Mouse (Mus musculus): ENCODE results near the gene Gdf9.
A peak's percentile ranks its signal among the peaks of the same experiment; 100 is the strongest.
"Not testable (repeated sequence)": the region's sequence is repeated elsewhere in the genome, so short reads cannot be mapped to it uniquely, and the experiment has no call there.

Gene Gdf9

GRCm38 (mm10) chr11:53430670-53431346, at the start of gene Gdf9, which contains the start of gene Uqcrq:
Gdf9 (plus strand) TSS chr11:53431023.
Uqcrq (minus strand) TSS chr11:53430831.
- DNase-seq (ENCODE audit: low read depth, low spot score): peak; percentile 100

- DNase-seq (ENCODE audit: low read depth, low spot score): no peak
Measured at GRCm38 (mm10) chr11:53383758-53384428, 46.9 kb upstream of the Gdf9 start.

GRCm38 (mm10) chr11:53393856-53394255, 37.0 kb upstream of the Gdf9 start:
- DNase-seq (ENCODE audit: low read depth, low spot score): no peak

GRCm38 (mm10) chr11:53403638-53404037, 27.2 kb upstream of the Gdf9 start:
- DNase-seq (ENCODE audit: low read depth, low spot score): no peak

- DNase-seq (ENCODE audit: low read depth, low spot score): no peak
Measured at GRCm38 (mm10) chr11:53411738-53412137, 19.1 kb upstream of the Gdf9 start.

- DNase-seq (ENCODE audit: low read depth, low spot score): no peak
Measured at GRCm38 (mm10) chr11:53413871-53414270, 17.0 kb upstream of the Gdf9 start.

- DNase-seq (ENCODE audit: low read depth, low spot score): no peak
Measured at GRCm38 (mm10) chr11:53418048-53418447, 12.8 kb upstream of the Gdf9 start.

- no peak for DNase-seq (ENCODE audit: low read depth, low spot score)
Measured at GRCm38 (mm10) chr11:53423036-53423435, 7.8 kb upstream of the Gdf9 start, which contains the start of gene Leap2. Leap2 (minus strand) TSS chr11:53423170.

GRCm38 (mm10) chr11:53424826-53425225, 6.0 kb upstream of the Gdf9 start:
- DNase-seq (ENCODE audit: low read depth, low spot score): no peak

- no peak for DNase-seq (ENCODE audit: low read depth, low spot score)
Measured at GRCm38 (mm10) chr11:53425251-53425650, 5.6 kb upstream of the Gdf9 start.

GRCm38 (mm10) chr11:53425711-53426255, 5.0 kb upstream of the Gdf9 start:
- DNase-seq (ENCODE audit: low read depth, low spot score): no peak

GRCm38 (mm10) chr11:53426914-53427313, 3.9 kb upstream of the Gdf9 start:
- DNase-seq (ENCODE audit: low read depth, low spot score): not testable (repeated sequence)

- DNase-seq (ENCODE audit: low read depth, low spot score): no peak
Measured at GRCm38 (mm10) chr11:53427993-53428715, 2.7 kb upstream of the Gdf9 start.

GRCm38 (mm10) chr11:53428716-53429057, 2.1 kb upstream of the Gdf9 start:
- DNase-seq (ENCODE audit: low read depth, low spot score): no peak

GRCm38 (mm10) chr11:53429182-53429581, 1.6 kb upstream of the Gdf9 start:
- no peak for DNase-seq (ENCODE audit: low read depth, low spot score)

GRCm38 (mm10) chr11:53430300-53430669, 538 bp upstream of the Gdf9 start:
- DNase-seq (ENCODE audit: low read depth, low spot score): no peak

GRCm38 (mm10) chr11:53431347-53432056, 679 bp downstream of the Gdf9 start:
- no peak for DNase-seq (ENCODE audit: low read depth, low spot score)

GRCm38 (mm10) chr11:53433057-53433456, 2.2 kb downstream of the Gdf9 start:
- DNase-seq (ENCODE audit: low read depth, low spot score): no peak

GRCm38 (mm10) chr11:53435504-53435903, 4.7 kb downstream of the Gdf9 start:
- DNase-seq (ENCODE audit: low read depth, low spot score): no peak

GRCm38 (mm10) chr11:53436338-53436737, 5.5 kb downstream of the Gdf9 start:
- no peak for DNase-seq (ENCODE audit: low read depth, low spot score)

GRCm38 (mm10) chr11:53441921-53442320, 11.1 kb downstream of the Gdf9 start:
- no peak for DNase-seq (ENCODE audit: low read depth, low spot score)

GRCm38 (mm10) chr11:53443861-53444260, 13.0 kb downstream of the Gdf9 start:
- no peak for DNase-seq (ENCODE audit: low read depth, low spot score)
